Mouse (Mus musculus): ENCODE results near the gene Map3k4.

Map3k4 gene

DNA sequence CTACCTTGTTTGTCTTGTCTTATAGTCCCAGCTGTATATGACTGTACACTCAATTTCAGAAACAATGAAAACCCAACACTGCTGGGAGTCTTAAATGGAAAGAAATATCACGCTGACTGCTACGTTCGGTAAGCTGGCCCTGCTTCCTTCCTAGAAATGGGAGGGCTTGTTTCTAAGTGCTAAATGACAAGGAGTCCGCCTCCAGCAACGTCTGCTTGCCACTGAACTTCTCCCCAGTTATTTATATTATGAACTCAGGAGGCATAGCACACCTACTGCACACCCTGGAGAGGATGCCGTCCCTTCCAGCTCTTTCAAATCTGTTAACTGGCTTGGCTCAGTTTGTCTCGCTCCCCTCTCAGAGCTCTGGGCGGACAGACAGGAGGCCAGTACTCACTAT is 105.2 kb downstream of the Map3k4 start:
- DNase-seq, result no peak

DNA sequence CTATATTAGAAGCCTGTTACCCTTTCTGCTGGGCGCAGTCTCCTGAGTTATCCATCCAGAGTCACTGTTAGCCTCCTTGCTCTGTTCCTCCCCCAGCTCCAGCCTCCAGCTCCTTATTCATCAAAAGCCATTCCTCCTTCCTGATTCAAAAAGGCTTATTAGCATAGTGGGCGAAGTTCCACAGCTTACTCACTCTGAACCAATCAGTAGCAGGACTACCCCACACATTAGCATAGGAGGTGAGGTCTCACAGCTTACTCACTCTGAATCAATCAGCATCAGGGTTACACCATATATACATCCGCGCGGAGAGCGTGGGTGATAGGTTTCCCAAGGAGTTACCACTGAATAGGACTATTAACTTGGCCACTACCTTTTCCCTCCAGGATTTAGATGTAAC is 106.3 kb downstream of the Map3k4 start:
- DNase-seq, result no peak

DNA sequence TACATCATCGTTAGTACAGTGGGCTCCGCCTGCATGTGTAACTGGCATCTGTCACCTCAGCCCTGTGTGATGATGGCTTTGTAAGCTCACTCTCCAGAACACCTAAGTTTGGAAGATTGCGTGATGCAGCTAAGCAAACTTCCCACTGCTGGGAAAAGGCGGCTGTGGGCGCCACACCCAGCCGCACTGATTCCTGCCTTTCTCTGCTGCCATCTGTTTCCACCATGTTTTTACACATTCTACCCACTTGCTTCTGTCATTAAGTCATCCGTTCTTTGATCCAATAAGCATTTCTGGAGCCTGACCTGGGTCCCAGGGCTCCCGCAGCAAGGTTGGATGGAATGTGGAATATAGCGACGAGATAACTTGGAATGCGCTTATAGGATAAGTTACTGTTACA is 106.7 kb downstream of the Map3k4 start:
- DNase-seq, result no peak

DNA sequence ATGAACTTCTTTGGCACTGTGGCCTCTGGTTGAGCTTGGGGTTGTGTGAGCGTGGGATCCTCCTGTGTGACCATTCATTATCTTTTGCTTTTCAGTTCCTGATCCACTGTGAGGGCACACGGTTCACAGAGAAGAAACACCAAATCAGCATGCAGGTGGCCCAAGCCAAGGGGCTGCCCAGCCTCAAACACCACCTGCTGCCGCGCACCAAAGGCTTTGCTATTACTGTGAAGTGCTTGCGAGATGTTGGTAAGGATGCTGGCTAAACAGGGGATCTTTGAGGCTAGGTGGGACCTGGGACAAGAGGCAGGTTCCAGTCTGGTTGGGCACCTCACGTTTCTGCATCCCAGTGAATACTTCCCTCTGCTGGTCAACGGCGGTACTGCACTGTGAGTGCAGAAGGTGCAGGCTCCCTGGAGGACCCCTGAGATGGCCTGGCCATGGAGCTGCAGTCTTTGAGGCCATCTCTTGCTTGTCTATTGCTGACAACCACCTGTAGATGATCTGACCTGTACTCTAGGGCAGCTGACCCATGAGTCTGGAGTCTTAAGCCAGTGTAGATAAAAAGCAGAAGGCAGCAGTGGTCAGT is 108.0 kb downstream of the Map3k4 start:
- DNase-seq, result peak; percentile 83

DNA sequence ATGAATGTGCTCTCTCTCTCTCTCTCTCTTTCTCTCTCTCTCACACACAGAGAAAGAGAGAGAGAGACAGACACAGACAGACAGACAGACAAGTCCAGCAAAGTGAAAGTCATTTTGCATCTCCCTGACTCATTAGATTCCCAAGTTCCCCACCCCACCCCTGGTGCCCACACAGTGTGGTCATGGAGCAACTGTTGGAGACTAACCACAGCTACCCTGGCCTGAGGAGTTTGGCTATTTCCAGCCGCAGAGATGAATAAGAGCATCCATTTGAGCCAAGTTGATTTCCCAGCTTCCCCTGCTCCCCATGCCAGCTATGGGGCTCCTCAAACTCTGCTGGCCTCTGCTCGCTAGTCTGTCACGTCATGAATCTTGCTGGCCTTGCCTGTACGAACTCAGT is 109.1 kb downstream of the Map3k4 start:
- DNase-seq, result no peak

DNA sequence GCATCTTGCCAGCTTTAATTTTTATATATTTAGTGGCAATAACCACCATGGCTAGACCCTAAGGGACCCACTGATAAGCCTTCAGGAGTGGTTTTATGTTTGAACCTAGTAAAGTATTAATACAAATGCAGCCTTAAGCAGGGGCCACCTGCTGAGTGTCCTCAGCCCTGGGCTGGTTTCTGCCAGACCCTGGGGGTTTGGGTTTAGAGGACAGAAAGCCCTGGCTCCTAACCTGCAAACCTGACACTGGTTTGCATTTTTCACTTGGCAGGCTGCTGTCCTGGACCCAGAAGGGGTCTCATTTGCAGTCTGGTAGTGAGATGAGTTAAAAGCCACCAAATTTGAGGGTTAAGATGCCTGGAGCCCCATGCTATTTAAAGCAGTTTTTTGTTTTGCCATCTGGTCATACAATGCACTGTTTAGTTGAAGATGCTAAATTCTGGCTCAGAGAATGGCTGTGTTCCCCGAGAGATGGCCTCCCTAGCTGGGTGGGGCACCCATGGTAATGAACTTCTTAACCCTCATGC is 111.5 kb downstream of the Map3k4 start:
- no peak for DNase-seq

DNA sequence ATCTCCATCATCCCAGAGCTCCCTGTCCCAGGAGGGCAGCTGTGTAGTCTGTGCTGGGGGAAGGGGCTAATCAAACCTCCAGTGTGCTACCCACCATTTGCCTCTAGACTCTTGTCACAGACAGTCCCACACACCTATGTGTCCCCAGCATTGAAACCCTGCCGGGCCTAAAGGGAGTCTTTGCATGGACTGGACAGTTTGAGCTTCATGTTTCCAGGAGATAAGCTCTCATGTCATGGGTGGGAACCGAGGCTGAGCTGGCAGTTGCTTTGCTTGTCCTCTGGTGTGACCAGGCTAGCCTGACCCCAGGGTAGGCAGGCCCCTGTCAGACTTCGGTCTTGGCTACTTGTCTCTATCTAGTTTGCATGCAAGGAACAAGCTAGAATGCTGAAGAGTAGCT is 112.3 kb downstream of the Map3k4 start:
- DNase-seq, result no peak

DNA sequence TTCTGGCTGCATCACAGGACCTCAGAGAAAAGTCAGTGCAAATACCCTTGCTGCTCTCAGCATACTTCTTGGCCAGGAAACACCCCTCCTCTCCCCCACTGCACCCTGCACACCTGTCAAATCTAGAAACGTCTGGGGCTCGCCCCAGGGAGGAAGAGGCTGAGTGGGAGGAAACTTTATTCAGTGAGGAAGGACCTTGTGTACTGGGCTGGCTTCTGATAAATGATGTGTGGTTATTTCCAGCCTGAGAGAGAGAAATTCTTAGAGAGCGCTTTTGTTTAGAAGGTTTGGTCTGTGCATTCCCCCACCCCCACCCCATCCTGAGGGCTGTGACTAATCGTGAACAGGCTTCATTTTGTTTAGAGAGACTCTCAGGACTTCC is 112.9 kb downstream of the Map3k4 start:
- DNase-seq, result peak; percentile 47

DNA sequence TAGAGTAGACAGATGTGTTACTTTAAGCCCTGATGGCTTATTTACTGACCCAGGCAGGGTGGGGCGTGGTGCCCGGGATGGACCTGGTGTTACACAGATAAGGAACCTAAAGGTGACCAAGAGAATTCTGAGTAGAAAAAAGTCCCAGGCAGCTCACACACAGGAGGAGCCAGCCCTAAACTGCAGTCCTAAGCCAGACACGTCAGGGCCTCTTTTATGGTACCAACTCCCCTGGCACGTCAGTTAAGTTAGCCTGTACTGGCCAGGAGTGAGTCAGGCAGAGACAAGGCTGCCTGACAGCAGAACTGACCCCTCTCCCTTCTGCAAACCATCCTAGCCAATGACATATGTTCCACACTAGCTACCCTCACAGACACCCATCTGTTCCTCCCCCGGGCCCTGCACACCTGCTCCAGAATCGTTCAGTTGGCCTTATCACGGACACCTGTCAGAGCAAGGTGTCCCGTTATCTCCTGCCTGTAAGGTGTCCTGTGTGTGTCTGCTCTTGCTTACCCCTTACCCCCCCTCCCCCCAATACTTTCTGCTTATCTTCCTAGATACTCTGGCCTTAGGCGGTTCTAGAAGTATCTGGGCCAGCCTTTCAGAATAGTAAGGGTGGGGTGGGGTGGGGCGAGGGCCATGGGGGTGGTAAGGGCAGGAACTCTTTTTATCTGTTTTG is 113.4 kb downstream of the Map3k4 start:
- no peak for DNase-seq

DNA sequence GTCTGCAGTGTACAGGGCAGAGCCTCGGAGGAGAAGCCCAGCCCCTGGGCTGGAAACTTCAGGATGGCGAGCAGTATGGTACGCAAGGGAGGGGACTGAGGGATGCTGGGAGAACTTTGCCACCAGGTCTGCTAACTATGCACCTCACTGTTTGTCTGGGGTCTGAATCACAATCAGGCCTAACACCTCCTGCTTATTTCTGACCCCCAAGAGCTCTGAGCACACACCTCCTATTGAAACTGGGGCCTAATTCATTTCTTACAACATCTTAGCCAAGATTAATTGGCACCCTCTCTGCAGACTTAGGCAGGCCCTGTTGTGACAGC is 113.9 kb downstream of the Map3k4 start:
- DNase-seq, result no peak

DNA sequence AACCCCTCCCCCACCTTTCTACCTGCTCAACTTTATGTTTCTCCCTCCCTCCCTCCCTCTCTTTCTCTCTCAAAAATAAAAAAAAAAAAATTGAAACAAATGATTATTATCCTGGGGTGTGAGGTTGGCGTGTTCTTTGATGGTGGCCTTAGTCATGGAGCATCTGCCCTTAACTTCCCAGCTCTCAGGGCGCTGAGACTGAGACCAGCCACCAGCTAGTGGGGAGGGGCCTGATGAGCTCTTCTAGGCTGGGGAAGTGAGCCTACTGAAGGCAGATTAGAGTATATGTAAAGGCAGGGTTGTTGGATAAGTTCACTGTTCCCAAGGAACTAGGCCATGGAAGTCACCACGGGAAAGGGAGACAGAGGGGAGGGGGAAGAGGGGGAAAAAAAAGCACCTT is 114.3 kb downstream of the Map3k4 start:
- DNase-seq, result no peak

DNA sequence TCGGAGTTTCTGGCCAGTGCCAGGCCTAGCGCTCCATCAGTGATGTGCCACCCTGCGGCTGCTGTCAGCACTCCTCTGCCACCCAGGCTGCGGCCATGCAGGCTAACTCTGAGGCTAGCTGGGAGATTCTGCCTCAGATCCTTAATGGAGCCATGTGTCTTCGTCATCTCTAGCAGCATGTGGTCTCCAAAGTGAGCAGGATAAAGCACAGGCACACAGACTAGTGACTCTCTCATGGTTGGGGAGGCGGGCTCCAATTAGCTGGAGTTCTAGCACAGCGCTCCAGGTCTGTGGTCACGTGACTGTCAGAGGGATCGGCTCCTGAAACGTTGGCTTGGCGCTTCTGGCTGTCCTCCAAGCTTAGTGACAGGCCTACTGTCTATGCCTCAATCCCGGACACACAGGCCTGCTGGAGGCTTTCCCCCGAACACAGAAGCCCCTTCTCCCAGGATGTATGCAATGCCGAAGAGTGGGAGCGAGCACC is 115.1 kb downstream of the Map3k4 start:
- no peak for DNase-seq

DNA sequence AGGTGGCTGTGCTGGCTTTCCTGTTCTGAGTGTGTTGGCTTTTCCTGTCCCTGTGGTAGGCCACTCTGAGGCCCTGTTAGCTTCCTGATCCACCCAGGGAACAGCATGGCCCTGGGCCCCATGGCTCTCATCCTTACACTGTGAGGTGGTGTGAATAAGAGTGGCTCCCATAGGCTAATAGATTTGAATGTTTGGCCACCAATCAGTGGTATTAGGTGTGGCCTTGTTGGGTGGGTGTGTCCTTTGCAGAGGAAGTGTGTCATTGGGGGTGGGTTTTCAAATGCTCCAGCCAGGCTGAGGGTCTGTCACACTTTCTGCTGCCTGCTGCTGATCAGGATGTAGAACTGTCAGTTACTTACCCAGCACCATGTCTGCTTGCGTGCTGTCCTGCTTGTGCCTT is 117.5 kb downstream of the Map3k4 start:
- no peak for DNase-seq

DNA sequence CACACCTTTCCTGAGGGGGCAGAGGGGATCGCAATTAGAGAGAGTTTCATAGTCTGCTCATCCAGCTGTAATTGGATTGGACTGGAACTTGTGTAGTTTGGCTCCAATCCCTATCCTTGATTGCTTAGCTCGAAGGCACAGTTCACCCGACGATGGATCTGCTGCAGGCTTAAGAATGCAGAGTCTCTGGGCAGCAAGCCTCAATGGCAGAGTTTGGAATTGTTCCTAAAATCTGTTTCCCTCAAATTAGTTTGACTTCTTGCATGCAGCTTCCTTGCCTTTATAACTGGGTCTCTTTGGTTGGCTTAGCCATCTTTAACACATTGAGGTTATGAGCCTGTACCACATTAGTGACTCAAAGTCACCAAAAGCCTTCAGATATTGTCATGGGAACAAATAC is 118.7 kb downstream of the Map3k4 start:
- DNase-seq, result no peak

DNA sequence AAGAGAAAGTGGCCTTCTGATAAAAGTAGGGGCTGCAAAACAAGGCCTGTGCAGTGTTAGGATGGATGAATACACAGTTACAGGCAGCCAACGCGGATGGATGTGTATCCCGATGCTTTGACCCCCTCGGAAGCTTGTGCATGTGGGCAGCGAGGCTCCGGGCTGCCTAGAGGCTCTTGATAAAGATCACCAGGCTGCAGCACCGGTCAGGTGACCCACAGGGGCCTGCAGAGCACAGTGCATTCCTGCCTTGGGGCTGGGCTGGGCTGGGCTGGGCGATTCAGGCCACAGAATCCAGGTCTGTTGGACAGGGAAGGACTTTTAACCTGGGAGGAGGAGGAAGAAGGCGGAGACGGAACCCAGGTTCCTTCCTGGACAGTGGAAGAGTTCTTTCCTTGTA is 123.0 kb downstream of the Map3k4 start:
- peak; percentile 37 for DNase-seq

DNA sequence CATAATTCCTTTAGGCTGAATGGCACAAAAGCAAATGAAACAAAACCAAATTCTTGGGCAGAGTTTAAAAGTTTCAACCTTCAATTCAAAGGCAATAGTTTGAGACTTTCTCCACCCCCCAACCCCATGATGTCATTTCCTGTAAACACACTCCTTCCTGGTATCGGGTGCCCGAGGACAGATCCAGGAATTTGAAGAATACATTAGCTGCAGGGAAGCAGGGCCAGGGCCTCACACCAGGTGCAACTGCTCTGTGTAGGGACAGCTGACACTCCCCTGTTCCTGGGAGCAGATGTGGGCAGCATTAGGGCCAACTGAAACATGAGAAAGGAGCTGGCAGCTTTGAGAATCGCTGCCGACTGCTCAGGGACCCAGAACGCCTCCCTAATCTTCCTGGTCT is 123.5 kb downstream of the Map3k4 start:
- DNase-seq, result peak; percentile 50

DNA sequence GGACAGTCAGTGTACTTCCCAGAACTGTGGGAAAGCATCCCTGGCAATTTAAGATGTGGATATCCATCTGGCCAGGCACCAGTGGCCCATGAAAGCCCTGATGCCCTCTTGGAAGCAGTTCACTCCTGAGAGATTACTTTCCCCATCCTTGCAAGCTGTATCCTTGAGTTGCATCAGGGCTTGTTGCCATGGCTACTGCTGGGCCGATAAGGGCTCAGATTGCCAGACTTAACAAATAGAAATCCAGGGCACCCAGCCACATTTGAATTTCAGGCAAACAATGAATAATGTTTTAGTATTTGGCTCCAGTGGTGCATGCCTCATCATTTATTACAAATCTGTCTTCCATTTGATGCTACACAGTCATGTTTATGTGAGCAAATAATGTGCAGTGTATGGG is 130.8 kb downstream of the Map3k4 start:
- no peak for DNase-seq

DNA sequence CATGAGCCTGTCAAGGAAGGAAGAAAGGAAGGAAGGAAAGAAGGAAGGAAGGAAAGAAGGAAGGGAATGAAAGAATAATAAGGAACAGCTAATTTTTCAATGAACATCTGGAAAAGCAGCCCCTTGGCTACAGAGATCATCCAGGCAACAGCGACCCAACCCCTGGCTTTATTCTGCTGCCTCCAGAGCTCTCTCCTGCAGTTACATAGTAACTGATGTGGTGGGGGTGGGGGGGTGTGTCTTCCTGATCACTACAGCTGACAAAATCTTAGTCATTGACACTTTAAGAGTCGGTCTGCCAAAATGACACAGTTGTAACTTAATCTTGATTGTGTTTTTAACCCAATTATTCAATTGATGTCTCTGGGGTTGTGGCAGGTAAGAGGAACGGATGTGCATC is 132.3 kb downstream of the Map3k4 start:
- DNase-seq, result no peak

DNA sequence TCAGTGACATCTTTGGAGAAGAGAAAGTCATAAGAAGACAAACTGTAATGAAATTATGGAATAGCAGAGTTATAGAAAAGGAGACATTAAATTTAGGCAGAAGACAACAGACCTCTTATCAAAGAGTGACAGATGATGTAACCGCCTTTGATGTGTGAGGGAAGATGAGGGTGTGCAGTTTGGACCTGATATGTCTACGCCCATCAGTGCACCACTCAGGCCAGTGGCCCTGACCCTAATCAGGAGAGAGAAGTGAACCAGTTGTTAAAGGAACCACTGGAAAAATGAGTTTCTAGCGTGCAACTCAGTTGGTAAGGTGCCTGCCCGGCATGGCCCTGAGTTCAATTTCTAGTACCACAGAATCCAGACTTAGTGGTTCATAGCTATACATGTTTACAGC is 132.7 kb downstream of the Map3k4 start:
- DNase-seq, result no peak

DNA sequence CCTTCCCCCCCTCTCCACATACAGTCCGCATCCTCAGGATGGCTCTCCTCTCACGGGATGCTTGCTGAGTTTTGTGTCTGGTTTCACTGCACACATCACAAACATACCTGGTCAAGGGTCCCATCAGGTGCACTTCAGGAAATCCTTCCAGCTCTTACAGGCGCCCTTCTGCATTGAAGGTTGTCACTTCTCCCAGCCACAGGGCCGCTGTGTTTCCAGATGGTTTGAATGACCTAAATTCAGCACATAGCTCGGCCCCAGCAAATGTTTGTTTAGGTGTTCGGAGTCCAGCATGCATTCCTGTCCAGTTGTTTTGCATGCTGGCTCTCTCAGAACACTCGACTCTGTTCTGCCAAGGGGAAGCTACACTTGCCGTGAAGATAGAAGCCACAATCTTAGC is 134.3 kb downstream of the Map3k4 start:
- no peak for DNase-seq

DNA sequence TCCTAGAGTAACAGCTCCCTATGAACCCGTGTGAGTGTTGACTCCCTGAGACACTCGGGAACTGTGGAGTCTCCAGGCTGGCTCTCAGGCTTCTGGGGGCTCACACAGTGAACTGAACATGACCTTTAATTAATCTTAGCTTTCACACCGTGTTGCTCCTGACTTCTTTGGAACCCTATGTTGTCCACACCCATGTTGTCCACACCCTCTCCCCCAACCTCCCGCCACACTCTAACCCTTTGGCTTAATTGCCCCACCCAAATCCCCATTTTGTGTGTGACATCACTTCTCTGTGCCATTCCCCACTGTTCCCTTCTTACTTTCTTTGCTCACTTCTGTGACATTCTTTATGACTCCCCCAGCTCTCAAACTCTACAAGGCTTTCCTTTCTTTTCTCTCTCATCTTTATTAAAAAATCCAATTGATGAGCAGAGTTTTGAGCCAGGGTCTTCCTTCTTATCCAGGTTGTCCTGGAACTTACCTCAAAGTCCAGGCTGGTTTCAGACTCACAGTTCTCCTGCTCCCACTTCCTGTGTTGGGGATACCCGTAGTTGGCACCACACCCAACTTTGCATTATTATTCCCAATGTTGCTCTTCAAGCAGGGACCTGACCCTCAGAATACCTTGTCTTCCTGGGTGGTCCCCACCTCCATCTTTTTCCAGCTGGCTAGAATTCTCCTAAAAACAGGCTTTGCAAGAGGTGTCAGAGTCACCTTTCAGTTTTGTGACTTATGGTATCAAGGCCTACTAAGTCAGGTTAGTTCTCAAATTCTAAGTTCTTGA is 135.7 kb downstream of the Map3k4 start:
- DNase-seq, result no peak

DNA sequence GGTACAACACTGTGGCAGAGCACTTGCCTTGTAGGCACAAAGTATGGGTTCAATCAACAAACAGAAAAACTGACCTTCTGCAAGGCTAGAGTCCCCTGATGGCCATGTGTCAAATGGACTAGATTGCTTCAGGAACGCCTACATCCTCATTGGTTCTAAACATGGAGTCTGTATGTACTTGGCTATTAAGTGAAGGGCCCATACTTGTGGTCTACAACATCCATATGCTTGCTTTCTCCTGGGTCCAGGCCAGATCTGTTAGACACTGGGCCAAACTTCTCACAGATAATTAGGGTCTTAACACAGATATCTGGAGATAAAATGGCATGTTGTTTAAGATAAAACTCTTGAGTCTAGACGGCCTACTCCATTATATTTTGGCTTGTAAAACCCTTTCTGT is 138.8 kb downstream of the Map3k4 start:
- no peak for DNase-seq

DNA sequence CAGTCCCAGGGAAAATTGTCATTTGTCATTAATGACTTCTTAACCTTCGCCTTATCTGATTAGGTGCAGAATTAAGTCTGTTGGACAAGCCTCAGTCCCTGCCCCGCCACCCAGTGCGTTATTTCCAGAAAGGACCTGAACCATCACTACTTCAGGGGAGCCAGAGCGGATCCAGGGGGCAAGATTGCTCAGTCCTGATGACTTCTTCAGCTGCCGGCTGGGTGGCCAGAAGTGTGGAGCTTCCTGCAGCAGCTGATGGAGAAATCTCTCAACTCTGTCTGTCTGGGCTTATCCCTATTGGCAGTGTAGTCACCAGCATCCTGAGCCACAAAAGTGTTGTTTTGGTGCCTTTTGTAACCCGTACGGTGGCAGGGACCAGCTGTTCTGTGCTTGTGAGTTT is 139.3 kb downstream of the Map3k4 start:
- DNase-seq, result no peak

Data from embryo, embryonic 11 days (tissue).